Mouse (Mus musculus) lung, postnatal 14 days (tissue): ENCODE measurements around the gene Mroh2a.

Source experiments
- DNase-seq: peaks from one replicate; pipeline ENCODE4 v3.0.0; 2021

Gene Mroh2a

DNA sequence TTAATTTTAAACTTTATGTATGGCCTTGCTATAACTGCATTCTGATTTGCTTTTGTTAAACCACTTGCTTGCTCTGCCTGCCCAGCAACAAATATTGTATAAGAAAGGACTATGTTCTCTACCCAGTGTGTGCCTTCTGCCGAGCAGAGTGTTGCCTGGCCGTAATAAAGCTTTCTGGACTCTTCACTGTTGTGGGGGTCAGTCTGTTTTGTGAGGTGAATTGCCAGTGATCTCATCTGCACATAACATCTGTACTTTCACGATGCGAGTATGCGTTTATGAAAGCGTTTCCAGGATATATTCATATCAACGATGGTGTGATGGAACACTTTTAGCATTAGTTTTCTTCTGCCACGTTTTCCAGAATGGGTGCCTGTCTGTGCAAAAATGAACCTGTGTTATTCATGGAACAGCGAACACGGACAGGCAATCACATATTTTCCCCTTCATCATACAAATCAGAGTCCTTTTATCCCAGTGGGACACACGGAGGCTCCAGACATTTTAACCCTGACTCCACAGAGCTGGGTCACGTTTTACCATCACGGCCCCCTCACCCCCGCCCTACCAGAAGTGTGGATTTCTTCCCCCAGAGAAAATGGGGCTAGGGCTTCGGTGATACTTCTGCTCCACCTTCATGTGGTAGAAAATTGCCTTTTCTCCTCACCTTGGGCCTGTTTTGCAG is 53.4 kb downstream of the Mroh2a start:
- DNase-seq: no peak

DNA sequence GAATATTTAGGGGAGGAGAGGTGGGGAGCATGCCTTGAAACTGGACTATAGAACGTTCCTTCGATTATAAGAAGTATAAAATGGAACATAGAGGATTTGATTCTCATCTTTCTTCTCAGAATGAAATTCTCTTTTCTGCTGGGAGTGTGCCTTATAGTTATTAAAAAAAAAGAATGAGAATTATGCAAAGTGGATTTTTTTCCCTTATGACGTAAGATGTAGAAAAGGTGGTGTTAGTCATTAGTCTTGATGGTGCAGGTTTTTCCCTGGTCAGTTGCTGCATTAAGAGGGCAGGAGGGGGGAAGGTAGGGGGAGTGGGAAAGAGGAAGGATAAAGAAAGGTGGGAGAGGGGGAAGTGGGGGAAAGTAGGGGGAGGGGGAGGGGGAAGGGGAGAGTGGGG is 55.5 kb downstream of the Mroh2a start:
- no peak for DNase-seq

DNA sequence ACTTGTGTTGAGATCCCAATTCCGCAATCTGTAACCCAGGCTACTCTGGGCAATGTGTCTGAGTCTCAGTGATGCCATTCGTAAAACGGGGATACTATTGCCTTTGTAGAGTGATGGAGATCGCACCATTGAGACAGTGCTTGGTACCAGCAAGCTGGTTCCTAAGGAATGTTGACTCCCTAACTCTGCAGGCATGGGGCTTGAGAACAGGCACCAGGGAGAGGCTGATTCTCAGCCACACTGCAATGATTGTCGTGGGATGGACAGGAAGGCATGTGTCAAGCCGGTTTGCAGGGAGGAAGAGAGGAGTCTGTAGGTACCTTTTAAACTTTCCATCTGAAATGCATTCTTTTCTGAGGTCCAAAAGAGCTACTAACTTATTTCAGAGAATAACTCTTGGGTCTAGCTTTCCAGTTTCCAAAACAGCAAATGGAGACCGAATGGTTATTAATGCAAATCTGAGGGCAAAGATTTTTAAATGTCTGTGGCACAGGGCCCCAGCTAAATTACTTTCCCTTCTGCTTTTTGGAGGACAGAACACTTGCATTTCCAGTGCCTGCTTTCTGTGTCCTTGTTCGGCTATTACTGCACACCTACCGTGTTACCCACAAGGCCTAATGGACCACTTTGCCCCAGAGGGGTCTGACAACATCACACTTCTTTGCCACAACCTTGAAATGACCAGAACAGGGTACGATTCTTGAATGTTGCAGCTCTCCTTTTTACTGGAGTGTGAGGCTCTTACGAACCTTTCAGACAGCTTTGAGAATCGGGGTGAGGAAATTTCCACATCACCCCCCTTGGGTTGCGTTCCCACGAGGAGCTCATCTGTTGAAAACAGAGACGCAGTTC is 56.8 kb downstream of the Mroh2a start:
- DNase-seq: no peak

DNA sequence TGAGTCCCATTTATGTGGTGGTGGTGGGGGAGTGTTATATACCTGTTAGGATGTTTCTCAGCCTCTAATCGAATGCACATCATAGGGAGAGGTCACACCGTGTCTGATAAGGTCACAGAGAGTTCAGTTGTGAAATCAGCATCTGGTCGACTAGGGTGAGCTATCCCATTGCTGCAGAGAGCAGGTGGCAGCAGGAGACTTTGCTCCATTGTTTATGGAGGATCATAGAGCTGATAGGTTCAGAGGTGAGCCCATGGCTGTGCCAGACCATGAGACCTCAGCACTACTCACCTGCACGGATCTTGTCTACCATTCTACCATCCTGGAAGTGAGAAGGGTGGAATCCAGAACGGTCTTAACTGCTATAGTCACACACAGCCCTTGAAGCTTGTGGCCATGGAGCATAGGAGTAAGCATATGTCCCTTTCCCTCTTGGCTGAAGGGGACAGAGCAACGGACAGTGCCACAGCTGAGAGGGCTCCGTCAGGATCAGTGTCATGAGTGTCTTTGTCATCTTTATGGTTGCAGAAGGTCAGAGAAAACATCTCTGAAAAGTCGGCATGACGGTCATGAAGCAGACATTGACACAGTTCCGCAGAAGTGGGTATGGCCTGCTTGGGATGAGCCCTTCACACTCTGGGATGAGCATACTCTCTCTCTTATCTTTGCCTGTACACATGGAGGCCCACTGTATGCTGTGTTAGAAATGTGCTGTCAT is 57.6 kb downstream of the Mroh2a start:
- DNase-seq: no peak

DNA sequence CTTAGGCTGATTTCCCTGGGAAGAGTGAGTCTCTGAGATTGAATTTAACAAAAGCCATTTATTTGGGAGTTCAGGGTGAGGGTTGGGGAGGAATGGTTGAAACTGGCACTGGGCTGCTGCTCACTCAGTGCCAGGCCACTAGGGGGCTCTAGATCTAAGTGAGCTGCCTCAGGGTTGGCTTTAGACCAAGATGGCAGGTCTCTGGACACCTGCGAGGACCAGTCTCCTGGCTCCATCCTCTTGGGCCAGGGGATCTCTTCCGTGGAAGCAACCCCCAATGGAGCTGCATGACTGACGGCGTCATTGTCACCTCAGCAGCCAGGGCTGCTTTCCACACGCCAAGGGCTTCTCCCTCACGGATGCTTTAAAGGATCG is 58.1 kb downstream of the Mroh2a start:
- no peak for DNase-seq

DNA sequence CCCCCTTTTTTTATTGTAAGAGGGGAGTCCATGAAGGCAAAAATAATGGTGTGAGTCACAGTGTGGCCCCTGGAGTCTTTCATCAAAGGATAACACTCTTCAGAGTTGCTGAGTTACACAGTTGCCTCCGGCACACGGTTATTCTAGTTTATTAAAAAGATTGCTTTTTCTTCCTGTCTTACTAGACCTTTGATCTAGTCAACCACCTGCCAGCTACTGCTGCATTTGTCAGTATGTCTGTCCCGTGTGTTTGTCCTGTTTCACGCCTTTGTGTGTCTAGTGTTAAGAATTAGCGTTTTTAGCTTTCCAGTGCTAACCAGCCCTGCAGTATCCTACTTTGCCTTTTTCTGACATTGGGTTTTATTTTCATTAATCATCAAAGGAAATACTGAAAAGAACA is 58.9 kb downstream of the Mroh2a start:
- no peak for DNase-seq

DNA sequence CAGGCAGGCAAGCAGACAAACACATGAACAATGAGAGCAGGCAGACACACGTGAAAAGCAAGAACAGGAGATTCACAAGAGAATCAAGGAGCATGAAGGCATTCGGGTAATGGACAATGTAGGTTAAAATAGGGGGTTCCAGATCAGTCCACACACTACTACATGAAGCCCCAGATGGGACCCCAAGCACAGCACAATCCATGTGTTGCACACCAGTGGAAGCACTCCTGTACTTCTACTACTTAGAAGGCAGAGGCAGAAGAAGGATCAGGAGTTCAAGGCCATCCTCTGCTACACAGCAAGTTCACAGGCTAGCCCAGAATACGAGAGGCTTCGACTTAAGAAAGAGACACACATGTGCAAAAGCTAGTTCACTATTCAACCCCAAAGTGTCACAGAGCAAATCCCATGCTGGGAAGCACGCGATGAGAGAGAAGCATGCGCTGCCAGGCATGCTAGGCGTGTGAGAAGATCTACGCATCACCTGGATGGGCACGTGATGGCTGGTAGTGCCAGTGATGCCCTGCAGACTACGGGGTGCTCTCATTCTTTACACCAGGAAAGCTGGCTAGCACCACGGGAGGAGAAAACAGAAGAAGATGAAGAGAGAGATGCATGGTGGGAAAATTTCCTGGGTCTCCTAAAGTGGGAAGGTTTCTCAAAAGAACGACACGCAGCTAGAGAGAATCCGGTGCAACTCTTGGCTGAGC is 59.5 kb downstream of the Mroh2a start:
- no peak for DNase-seq

DNA sequence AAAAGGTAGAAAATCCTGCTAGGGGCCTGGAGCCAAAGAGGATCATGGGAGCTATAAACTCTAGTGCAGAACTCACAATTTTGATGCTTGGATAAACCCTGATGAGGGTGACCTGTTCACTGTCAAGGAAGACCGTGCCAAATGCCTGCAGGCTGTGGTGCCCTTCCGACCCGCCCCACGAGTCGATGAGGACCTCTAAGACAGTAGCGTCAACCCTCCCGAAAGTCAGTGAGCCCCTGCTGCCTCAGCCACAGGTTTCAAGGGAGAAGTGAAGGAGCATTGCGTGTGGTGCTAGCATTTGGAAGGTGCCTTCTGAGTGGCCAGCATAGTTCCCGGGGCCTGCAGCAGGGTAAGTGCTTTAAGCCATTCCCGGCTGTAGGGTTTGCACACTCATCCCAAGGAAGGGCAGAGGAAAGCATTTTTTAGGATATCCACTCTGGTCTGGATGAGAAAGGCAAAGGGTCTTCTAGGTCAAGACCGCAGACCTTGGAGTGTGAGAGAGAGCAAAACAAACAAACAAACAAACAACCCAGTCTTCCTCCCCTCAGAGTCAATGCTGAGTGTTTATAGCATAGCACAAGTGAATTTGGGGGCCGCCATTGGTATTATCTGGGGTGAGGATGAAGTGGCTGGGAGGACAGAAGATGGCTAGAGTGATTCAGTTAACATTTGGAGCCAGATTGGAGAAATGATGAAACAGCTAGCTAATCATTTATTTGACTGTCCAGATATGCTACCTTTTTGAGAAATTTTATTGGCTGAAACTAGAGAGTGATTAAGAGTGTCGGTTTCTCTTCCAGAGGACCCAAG is 60.3 kb downstream of the Mroh2a start:
- DNase-seq: no peak

DNA sequence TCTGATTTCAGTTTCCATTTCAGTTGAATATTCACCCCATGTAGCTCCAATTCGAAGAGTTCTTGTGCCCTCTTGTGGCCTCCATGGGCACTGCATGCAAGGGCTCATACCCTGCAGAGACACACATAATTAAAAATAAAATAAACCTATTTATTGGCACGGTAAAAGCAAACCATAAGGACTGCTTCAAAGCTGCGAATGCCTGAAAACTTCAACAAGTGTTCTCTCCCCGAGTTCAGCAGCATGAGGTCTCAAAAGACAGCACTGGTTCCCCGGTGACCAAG is 60.9 kb downstream of the Mroh2a start:
- peak; percentile 76 for DNase-seq

DNA sequence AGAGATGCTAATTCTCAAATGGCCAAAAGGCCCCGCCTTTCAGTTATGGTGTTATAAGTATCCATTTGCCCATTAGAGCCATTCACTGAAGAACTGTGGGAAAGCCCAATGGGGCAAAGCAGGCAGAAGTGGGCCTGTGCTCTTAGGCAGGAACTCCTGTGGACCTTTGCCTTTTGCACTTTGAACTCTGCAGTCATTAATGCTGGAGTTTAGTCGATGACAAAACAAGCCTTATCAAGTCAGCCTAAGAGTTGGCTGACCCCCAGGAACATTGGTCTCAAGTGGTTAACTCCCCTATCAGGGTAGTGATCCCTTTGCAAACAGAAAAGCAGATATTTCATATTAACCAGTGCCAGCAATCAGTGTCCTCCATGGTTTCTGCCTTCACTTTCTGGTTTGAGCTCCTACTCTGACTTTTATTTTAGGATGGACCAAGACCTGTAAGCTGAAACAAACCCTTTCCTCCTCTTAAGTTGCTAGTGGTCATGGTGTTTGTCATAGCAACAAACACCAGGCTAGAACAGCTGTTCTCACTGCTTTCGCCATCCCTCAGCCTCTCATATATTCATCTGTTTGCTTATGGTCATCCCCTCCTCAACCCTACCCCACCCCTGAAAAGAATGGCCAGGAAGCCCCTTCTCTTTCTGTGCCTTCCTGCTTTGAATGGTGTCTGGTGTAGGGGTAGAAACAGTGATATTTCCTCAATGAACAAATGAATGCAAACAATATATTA is 61.4 kb downstream of the Mroh2a start:
- no peak for DNase-seq

DNA sequence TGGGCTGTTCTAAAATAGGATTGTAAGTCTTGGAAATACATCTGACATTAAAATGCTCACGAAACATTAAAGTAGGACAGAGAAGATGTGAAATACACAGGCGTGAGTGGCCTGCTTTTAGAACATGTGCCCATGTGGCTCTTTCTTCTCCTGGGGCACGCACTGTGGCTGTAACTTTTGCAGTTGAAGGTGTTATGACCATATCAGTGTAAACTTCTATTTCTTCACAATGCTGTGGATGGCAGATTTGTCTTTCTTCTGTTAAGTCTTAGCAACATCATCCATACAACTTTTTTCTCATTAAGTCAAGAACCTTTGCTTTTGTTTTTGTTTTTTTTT is 62.0 kb downstream of the Mroh2a start:
- no peak for DNase-seq

DNA sequence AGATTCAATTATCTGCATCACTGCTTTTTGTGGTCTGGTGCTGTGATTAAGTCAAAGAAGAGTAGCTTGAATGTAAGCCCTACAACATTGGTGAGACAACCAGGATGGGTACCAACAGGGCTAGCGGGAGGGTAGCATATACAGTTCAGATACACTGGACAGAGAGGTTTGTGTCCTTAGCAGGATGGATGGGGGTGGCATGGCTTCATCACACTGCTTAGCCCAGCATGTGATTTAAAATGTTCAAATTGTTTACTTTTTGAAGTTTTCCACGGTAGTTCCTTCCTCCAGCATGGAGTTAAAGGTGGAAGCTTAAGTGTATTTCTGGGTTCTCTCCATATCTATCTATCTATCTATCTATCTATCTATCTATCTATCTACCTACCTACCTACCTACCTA is 62.4 kb downstream of the Mroh2a start:
- DNase-seq: no peak

DNA sequence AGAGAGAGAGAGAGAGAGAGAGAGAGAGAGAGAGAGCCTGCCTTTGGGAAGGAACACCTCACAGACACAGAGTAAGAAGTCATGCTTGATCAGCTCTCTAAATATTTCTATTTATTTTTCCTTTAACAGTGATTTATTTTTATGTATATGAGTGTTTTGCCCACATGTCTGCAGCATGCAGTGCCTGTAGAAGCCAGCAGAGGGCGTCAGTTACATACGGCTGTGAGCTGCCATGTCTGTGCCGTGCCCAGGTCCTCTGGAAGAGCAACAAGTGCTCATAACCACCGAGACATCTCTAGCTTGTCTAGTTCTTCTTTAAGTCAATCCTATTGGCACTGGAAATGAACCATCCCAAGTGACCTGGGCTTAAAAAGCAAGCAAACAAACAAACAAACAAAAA is 63.1 kb downstream of the Mroh2a start:
- no peak for DNase-seq

DNA sequence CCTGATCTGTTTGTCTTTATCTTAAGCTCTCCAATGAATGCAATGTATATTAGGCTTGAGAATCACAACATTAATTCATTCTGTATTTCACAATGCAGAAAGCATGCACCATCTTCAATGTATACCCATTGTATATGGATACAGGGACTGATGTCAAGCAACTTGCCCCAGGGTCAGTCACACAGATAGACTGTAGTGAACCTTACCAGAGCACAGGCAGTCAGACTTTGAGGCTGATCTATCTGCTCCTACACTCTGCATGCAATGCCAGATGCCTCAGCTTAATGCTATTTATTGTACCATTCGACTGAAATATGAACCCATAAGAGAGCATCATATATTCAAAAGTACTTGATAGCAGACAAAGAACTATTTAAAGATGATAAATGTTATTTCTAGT is 63.7 kb downstream of the Mroh2a start:
- DNase-seq: no peak

DNA sequence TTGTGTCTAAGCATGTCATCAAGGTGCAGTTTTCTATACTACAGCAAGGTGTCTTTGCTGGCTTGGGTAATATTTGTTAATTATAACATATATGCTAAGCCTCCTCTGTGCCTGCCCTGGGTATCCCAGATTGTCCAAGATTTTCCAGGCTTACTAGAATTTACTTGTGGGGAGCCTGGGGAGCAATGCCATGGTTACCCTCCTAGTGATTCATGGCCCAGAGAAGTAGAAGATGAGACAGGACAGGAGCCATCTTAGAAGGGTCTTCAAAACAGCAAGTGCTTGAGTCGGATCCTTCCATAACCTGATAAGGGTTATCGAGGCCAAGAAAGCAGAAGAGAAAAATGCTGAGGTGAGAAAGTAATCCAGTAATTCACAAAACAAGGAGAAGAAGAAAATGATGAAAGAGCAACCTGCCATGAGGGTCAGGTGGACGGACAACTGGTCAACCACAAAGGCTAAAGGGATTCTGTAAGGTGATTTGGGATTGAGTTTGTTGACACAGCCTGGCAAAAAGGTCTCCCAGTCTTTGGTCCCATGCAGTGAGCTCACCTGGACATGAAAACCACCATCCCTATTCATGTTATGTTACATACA is 64.7 kb downstream of the Mroh2a start:
- no peak for DNase-seq

DNA sequence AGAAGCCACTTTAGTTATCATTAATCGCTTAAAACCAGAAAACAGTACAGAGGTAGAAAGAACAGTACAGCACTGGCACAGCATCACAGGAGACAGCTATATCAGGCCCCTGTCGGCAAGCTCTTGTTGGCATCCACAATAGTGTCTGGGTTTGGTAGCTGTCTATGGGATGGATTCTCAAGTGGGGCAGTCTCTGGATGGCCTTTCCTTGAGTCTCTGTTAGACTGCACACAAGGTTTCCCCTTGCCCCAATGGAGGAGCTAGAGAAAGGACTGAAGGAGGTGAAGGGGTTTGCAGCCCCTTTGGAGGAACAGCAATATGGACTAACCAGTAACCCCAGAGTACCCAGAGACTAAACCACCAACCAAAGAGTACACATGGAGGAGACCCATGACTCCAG is 65.3 kb downstream of the Mroh2a start:
- no peak for DNase-seq

DNA sequence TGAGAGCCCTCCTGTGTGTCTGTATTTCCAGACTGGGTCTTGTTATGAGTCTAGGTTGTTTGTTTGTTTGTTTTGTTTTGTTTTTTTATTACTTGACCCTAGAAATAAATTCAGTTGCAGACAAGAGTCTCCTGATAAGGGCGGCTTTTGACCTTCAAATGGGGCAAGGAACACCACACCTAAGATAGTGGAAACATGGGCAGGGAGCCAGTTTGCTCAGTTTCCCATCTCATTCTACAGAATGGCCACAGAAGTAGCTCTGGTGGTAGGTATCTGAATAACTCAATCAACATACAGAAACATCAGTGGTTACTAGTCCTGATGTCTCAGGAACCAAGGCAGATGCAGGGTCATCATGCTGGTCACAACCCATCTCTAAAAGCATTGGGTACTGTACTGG is 67.9 kb downstream of the Mroh2a start:
- no peak for DNase-seq

DNA sequence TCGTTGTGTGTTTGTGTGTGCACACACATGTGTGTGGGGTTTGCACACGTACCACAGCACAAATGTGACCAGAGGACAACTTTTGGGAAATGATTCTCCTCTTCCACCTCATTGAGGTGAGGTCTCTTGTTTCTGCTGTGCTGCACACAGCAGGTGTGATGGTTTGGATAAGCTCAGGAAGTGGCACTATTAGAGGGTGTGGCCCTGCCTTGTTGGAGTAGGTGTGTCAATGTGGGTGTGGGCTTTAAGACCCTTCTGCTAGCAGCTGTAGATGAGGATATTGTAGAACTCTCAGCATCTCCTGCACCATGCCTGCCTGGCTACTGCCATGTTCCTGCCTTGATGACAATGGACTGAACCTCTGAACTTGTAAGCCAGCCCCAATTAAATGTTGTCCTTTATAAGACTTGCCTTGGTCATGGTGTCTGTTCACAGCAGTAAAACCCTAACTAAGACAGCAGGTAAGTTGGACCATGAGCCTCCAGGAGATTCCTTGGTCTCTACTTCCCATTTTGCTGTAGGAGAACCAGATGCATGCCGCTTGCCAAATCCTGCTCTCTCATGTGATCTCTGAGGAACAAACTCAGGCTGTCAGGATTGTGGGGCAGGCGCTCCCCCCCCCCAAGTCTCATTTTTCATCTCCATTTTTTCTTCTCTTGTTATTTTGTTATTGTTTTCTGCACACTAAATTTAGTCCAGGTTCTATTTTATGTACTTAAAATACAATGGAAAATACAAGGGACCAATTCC is 69.6 kb downstream of the Mroh2a start:
- no peak for DNase-seq

DNA sequence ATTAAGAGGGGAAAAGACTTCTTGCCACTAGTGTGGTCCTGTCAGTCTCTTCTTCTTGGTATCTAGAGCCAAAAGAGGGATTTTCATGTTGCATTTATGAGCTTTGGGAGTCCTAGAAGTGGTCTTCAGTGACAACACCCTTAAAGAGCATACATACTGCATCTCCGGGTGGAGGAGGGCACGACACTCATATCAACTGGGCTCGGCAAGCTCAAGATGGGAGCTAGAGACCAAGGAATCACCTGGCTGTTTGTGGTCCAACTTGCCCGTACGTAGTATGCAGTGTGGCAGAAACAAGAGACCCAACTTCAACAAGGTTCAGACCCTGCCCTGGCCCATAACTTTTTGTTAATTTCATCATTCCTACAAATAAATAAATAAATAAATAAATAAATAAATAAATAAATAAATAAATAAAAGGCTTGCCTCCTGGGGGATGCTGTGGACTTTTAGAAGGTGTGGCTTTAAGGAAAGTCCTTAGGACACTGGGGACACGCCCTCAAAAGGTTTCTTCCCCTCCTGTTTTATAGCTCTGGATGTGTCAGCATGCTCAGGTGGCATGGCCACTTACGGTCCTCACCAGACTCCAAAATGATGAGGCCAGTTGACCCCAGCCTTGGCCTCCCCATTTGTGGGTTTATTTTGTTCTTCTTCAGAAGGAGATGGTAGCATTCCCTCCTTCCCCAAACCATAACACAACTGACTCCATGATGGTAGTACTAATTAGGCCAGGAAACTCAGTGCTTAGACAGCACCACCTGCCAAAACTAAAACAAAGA is 70.9 kb downstream of the Mroh2a start:
- no peak for DNase-seq
